Mouse (Mus musculus): ENCODE measurements around the gene Topbp1. TPM values are rescaled to one million over a fixed set of nuclear protein-coding genes. Genes with fewer than 3 reads are reported as not detected.

Topbp1 gene
- polyA plus RNA-seq, 1 experiment from 2014 or later, result 22.8 TPM

GRCm38 (mm10) chr9:103378686-103379085 lies 73.7 kb downstream of the Topbp1 start:
- WGBS, result 43% methylated on average over 10 of the region's 10 CpGs
- H3K36me3 ChIP-seq (replicated peaks; ENCODE audit: control insufficient read depth, insufficient read depth), result no peaks in the 10 kb centered on the region
- no peaks in the 10 kb centered on the region for H3K27me3 ChIP-seq (ENCODE audit: control insufficient read depth, insufficient read depth, low read length)
- H3K4me3 ChIP-seq (replicated peaks; ENCODE audit: low read length), result no peak overlapping the region
- H3K4me1 ChIP-seq (replicated peaks; ENCODE audit: control insufficient read depth, insufficient read depth, low read length), result no peaks in the 10 kb centered on the region
- H3K4me2 ChIP-seq (replicated peaks), result no peak overlapping the region
- no peaks in the 10 kb centered on the region for H3K9me3 ChIP-seq (ENCODE audit: control insufficient read depth, low read length)
- no peak for ATAC-seq (ENCODE audit: low FRiP score)
- DNase-seq (ENCODE audit: low spot score), result no peak
- H3K9ac ChIP-seq, result no peak overlapping the region
- H3K27ac ChIP-seq, result no peak overlapping the region

DNA sequence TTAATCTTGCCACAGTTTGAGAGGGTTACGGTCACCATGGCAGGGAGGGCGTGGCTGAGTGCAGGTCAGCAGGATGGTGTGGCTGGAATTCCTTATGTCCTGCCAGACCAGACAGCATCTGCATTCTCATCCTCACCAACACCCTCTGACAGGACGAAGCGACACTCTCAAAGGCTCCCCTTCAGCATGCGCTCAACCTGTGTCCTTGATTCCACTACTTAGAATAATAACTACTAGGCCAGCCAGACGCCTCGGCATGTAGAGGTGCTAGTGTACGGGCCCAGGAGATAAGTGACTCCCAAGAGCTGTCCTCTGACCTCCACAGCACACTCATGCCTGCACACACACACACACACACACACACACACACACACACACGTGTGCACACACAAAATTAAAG lies 74.2 kb downstream of the Topbp1 start:
- 70% methylated on average over 9 of the region's 9 CpGs for WGBS
- H3K9ac ChIP-seq, result no peak overlapping the region
- no peak overlapping the region for H3K4me3 ChIP-seq (replicated peaks; ENCODE audit: low read length)
- DNase-seq (ENCODE audit: low spot score) (no peak), ATAC-seq (ENCODE audit: low FRiP score) (no peak)
- H3K27me3 ChIP-seq (ENCODE audit: control insufficient read depth, insufficient read depth, low read length), result no peaks in the 10 kb centered on the region
- no peaks in the 10 kb centered on the region for H3K36me3 ChIP-seq (replicated peaks; ENCODE audit: control insufficient read depth, insufficient read depth)
- H3K4me2 ChIP-seq (replicated peaks), result no peak overlapping the region
- H3K27ac ChIP-seq, result no peak overlapping the region
- no peaks in the 10 kb centered on the region for H3K9me3 ChIP-seq (ENCODE audit: control insufficient read depth, low read length)
- H3K4me1 ChIP-seq (replicated peaks; ENCODE audit: control insufficient read depth, insufficient read depth, low read length), result no peaks in the 10 kb centered on the region

DNA sequence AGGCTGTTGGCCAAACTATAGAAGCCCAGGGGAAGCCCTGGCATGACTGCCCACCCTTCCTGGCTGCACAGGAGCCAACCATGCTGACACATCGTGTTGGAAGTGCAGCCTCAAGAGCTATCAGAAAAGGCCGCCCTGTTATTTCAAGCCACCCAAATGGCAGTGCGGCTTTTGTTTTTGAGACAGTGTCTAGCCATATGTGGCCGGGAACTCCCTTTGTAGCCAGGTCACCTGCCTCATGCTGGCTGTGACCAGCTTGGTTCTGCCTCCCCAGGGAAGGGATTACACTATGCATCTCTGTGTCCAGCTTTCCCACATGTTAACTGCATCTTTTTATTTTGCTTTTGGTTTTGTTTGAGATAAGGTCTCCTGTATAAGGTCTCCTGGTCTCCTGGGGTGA lies 75.6 kb downstream of the Topbp1 start:
- H3K4me1 ChIP-seq (replicated peaks; ENCODE audit: control insufficient read depth, insufficient read depth, low read length), result no peaks in the 10 kb centered on the region
- no peaks in the 10 kb centered on the region for H3K27me3 ChIP-seq (ENCODE audit: control insufficient read depth, insufficient read depth, low read length)
- DNase-seq (ENCODE audit: low spot score) (no peak), ATAC-seq (ENCODE audit: low FRiP score) (no peak)
- 76% methylated on average over 4 of the region's 4 CpGs for WGBS
- no peak overlapping the region for H3K4me3 ChIP-seq (replicated peaks; ENCODE audit: low read length)
- no peak overlapping the region for H3K27ac ChIP-seq
- H3K36me3 ChIP-seq (replicated peaks; ENCODE audit: control insufficient read depth, insufficient read depth), result no peaks in the 10 kb centered on the region
- H3K4me2 ChIP-seq (replicated peaks), result no peak overlapping the region
- no peak overlapping the region for H3K9ac ChIP-seq
- H3K9me3 ChIP-seq (ENCODE audit: control insufficient read depth, low read length), result no peaks in the 10 kb centered on the region

GRCm38 (mm10) chr9:103382989-103383388 lies 78.0 kb downstream of the Topbp1 start:
- H3K9ac ChIP-seq, result no peak overlapping the region
- ATAC-seq (ENCODE audit: low FRiP score) (no peak), DNase-seq (ENCODE audit: low spot score) (no peak)
- no peaks in the 10 kb centered on the region for H3K4me1 ChIP-seq (replicated peaks; ENCODE audit: control insufficient read depth, insufficient read depth, low read length)
- no peaks in the 10 kb centered on the region for H3K27me3 ChIP-seq (ENCODE audit: control insufficient read depth, insufficient read depth, low read length)
- no peaks in the 10 kb centered on the region for H3K36me3 ChIP-seq (replicated peaks; ENCODE audit: control insufficient read depth, insufficient read depth)
- no peak overlapping the region for H3K27ac ChIP-seq
- H3K9me3 ChIP-seq (ENCODE audit: control insufficient read depth, low read length), result no peaks in the 10 kb centered on the region
- no peak overlapping the region for H3K4me2 ChIP-seq (replicated peaks)
- H3K4me3 ChIP-seq (replicated peaks; ENCODE audit: low read length), result no peak overlapping the region
- 79% methylated on average over 6 of the region's 6 CpGs for WGBS

DNA sequence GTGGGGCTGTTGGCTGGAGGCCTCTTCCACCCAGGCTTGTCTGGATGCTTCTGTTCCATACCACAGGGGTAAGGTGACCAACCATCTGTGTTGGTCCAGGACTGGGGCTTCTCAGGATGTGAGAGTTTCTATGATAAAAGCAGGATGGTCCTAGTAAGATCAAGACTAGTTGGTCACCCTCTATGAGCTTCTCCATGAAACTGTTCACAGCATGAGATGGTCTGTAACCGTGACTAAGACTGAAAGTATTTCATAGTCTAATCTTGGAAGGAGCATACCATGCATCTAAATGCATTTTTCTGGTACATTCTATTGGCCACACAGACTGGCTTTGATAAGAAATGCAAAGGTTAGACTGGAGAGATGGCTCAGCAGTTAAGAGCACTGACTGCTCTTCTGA lies 78.6 kb downstream of the Topbp1 start:
- H3K36me3 ChIP-seq (replicated peaks; ENCODE audit: control insufficient read depth, insufficient read depth), result no peaks in the 10 kb centered on the region
- H3K9ac ChIP-seq, result no peak overlapping the region
- no peak overlapping the region for H3K4me2 ChIP-seq (replicated peaks)
- H3K4me3 ChIP-seq (replicated peaks; ENCODE audit: low read length), result no peak overlapping the region
- H3K27me3 ChIP-seq (ENCODE audit: control insufficient read depth, insufficient read depth, low read length), result no peaks in the 10 kb centered on the region
- H3K4me1 ChIP-seq (replicated peaks; ENCODE audit: control insufficient read depth, insufficient read depth, low read length), result no peaks in the 10 kb centered on the region
- DNase-seq (ENCODE audit: low spot score) (no peak), ATAC-seq (ENCODE audit: low FRiP score) (no peak)
- whole genome bisulfite sequencing, result 94% methylated on average over 1 of the region's 1 CpGs
- H3K9me3 ChIP-seq (ENCODE audit: control insufficient read depth, low read length), result no peaks in the 10 kb centered on the region
- H3K27ac ChIP-seq, result no peak overlapping the region

- 86% methylated on average over 4 of the region's 4 CpGs for WGBS
- Histone ChIP-seq H3K4me3 (replicated peaks; ENCODE audit: low read length) (no peak overlapping the region), H3K27ac (no peak overlapping the region), H3K27me3 (ENCODE audit: control insufficient read depth, insufficient read depth, low read length) (no peaks in the 10 kb centered on the region), H3K9me3 (ENCODE audit: control insufficient read depth, low read length) (no peaks in the 10 kb centered on the region), H3K4me1 (replicated peaks; ENCODE audit: control insufficient read depth, insufficient read depth, low read length) (no peaks in the 10 kb centered on the region), H3K4me2 (replicated peaks) (no peak overlapping the region), H3K9ac (no peak overlapping the region), H3K36me3 (replicated peaks; ENCODE audit: control insufficient read depth, insufficient read depth) (no peaks in the 10 kb centered on the region)
- no peak for DNase-seq (ENCODE audit: low spot score)
- ATAC-seq (ENCODE audit: low FRiP score), result no peak
Observed at GRCm38 (mm10) chr9:103384141-103384796, 79.3 kb downstream of the Topbp1 start.

DNA sequence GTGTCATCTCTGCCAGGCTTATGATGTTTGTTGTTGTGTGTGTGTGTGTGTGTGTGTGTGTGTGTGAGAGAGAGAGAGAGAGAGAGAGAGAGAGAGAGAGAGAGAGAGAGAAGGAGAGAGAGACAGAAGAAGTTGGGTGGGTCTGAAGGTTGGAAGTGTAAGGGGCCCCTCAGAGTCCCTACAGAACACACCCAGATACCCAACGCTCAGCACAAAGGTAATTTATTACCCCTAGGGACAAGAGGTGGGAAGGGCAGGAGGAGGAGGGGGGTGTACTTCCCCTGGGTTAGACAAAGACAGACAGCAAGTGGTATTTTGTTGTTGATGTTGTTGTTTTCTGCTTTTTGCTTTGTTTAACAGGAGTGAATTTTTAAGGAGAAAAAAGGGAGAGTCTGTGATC lies 80.6 kb downstream of the Topbp1 start:
- H3K4me2 ChIP-seq (replicated peaks), result no peak overlapping the region
- H3K27ac ChIP-seq, result no peak overlapping the region
- no peaks in the 10 kb centered on the region for H3K9me3 ChIP-seq (ENCODE audit: control insufficient read depth, low read length)
- H3K36me3 ChIP-seq (replicated peaks; ENCODE audit: control insufficient read depth, insufficient read depth), result no peaks in the 10 kb centered on the region
- no peaks in the 10 kb centered on the region for H3K27me3 ChIP-seq (ENCODE audit: control insufficient read depth, insufficient read depth, low read length)
- no peak overlapping the region for H3K4me3 ChIP-seq (replicated peaks; ENCODE audit: low read length)
- no peak overlapping the region for H3K9ac ChIP-seq
- WGBS, result 25% methylated on average over 1 of the region's 1 CpGs
- no peaks in the 10 kb centered on the region for H3K4me1 ChIP-seq (replicated peaks; ENCODE audit: control insufficient read depth, insufficient read depth, low read length)
- DNase-seq (ENCODE audit: low spot score), result no peak
- no peak for ATAC-seq (ENCODE audit: low FRiP score)

DNA sequence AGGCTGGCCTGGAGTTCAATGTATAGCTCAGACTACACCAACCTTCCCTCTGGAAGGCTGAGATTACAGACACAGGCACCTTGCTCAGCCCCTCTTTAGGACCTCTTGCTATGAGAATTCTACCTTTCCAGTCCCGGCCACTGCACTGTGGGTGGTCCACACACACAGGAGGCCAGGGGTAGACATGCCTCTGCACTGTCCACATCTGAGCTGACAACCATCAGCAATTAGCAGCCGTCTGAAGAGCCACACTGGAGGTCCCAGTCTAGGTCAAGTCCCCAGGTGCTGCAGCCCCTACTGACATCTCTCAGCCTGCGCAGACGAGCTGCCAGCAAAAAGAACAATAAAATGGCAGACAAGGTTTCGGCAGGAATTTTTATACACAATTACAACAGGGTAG lies 81.6 kb downstream of the Topbp1 start:
- H3K36me3 ChIP-seq (replicated peaks; ENCODE audit: control insufficient read depth, insufficient read depth), result no peaks in the 10 kb centered on the region
- no peak overlapping the region for H3K27ac ChIP-seq
- no peak overlapping the region for H3K9ac ChIP-seq
- DNase-seq (ENCODE audit: low spot score) (no peak), ATAC-seq (ENCODE audit: low FRiP score) (no peak)
- no peak overlapping the region for H3K4me2 ChIP-seq (replicated peaks)
- no peaks in the 10 kb centered on the region for H3K9me3 ChIP-seq (ENCODE audit: control insufficient read depth, low read length)
- 46% methylated on average over 5 of the region's 5 CpGs for WGBS
- H3K4me3 ChIP-seq (replicated peaks; ENCODE audit: low read length), result no peak overlapping the region
- no peaks in the 10 kb centered on the region for H3K27me3 ChIP-seq (ENCODE audit: control insufficient read depth, insufficient read depth, low read length)
- H3K4me1 ChIP-seq (replicated peaks; ENCODE audit: control insufficient read depth, insufficient read depth, low read length), result no peaks in the 10 kb centered on the region

DNA sequence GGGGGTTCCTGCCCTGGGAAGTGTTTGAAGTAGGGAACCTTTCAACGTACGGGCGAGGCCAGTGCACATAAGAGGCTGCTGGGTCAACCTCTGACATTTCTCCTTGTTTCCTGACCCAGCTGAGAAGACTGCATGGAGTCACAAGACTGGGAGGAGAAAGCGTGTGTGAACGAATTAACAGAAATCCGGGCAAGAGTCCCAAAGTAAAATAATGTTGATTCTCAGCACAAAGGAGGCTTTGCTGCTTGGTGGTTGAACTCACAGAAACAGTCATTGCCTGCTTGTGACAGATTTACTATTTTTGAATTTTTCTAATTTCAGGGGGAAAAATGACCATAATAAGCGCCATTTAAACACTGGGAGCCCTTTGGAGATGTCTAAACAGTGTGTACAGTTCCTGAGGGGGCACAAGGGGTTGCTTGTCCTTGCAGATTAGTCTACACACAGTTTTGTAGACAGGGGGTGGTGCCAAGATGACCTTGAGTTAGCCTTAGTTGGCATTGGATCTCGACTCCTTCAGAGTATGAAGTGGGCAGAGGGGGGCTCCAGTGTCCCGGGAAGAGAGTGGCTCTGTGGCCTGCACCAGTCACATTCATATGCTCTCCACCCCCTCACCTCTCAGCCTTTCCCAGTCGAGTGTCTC lies 82.1 kb downstream of the Topbp1 start:
- H3K36me3 ChIP-seq (replicated peaks; ENCODE audit: control insufficient read depth, insufficient read depth), result no peaks in the 10 kb centered on the region
- H3K4me2 ChIP-seq (replicated peaks), result no peak overlapping the region
- H3K4me3 ChIP-seq (replicated peaks; ENCODE audit: low read length), result no peak overlapping the region
- H3K27me3 ChIP-seq (ENCODE audit: control insufficient read depth, insufficient read depth, low read length), result no peaks in the 10 kb centered on the region
- no peak overlapping the region for H3K9ac ChIP-seq
- 71% methylated on average over 10 of the region's 10 CpGs for WGBS
- DNase-seq (ENCODE audit: low spot score) (no peak), ATAC-seq (ENCODE audit: low FRiP score) (no peak)
- no peak overlapping the region for H3K27ac ChIP-seq
- H3K9me3 ChIP-seq (ENCODE audit: control insufficient read depth, low read length), result no peaks in the 10 kb centered on the region
- no peaks in the 10 kb centered on the region for H3K4me1 ChIP-seq (replicated peaks; ENCODE audit: control insufficient read depth, insufficient read depth, low read length)

- Histone ChIP-seq H3K36me3 (replicated peaks; ENCODE audit: control insufficient read depth, insufficient read depth) (no peaks in the 10 kb centered on the region), H3K27ac (no peak overlapping the region), H3K4me2 (replicated peaks) (no peak overlapping the region), H3K27me3 (ENCODE audit: control insufficient read depth, insufficient read depth, low read length) (no peaks in the 10 kb centered on the region), H3K9ac (no peak overlapping the region), H3K4me3 (replicated peaks; ENCODE audit: low read length) (no peak overlapping the region), H3K9me3 (ENCODE audit: control insufficient read depth, low read length) (no peaks in the 10 kb centered on the region), H3K4me1 (replicated peaks; ENCODE audit: control insufficient read depth, insufficient read depth, low read length) (no peaks in the 10 kb centered on the region)
- DNase-seq (ENCODE audit: low spot score), result no peak
- 94% methylated on average over 6 of the region's 6 CpGs for WGBS
- ATAC-seq (ENCODE audit: low FRiP score), result no peak
Observed at GRCm38 (mm10) chr9:103389261-103389660, 84.2 kb downstream of the Topbp1 start.
